Mouse (Mus musculus): ENCODE data around the gene Alx1. TPM values are rescaled to one million over a fixed set of nuclear protein-coding genes. Genes with fewer than 3 reads are reported as not detected.

Gene Alx1
- polyA plus RNA-seq, 1 experiment = not detected

- TF ChIP-seq CTCF (IDR thresholded peaks at IDR 0.05; ENCODE audit: extremely low read depth, insufficient read depth, insufficient read length, insufficient replicate concordance) (no peak), POLR2A (IDR thresholded peaks at IDR 0.05; ENCODE audit: low read depth, low read length) (no peak)
- WGBS = 5% methylated on average over 23 of the region's 23 CpGs
- Histone ChIP-seq H3K4me1 (ENCODE audit: control insufficient read depth, insufficient read depth, insufficient read length) (no peaks in the 10 kb centered on the region; the same call in 1 of the 2 replicates), H3K36me3 (ENCODE audit: control insufficient read depth, insufficient read depth, low read length) (no peaks in the 10 kb centered on the region), H3K4me3 (ENCODE audit: extremely low read depth, insufficient read depth, insufficient read length) (no peak overlapping the region), H3K27me3 (ENCODE audit: control insufficient read depth, insufficient read depth, low read length) (peaks cover 24% of the 10 kb centered on the region), H3K27ac (ENCODE audit: insufficient read depth, low read length) (no peak overlapping the region)
- DNase-seq (ENCODE audit: low read depth in 1 of 2, low spot score in 2 of 2) = no peak
These were observed 784 bp downstream of the Alx1 start for GRCm38 (mm10) chr10:103029132-103029729.

DNA sequence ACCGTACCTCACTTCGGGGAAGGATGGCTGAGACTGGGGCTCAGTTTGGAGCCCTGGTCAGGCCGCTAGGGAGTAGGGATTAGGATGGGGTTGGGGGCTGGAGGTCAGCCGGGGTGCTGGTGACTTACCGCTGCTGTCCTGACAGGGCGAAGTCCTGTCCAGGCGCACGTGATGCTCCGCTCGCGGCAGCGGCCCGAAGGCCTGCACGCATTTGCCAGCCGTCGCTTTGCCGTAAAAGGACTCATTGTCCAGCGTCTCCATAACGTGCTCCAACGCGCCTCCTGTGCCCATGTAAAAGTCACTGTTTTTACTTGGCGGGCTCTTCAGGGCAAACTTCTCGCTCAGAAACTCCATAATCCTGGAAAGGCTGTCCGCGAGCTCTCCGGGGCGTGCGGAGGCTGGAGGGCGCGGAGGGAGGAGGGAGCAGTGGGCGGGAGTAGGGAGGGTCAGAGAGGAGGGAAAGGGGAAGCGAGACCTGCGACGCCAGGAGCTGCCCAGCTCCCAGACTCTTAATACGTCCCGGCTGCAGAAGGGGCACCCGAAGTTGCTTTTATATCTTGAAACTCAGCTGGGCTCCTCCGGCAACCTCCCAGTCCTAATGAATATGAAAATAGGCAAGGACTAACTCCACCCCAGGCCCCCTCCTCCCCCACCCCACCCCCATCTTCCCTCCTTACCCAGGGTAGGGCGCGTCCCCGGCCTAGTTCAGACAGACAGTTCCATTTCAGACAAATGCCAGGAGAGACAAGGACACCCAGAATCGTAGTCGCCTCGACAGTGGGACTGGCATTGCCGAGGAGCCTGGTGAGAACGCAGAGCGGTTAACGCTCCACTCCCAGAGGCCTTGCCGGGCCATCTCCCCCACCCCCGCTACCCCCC, 1.5 kb downstream of the Alx1 start:
- H3K4me3 ChIP-seq (ENCODE audit: extremely low read depth, insufficient read depth, insufficient read length) = no peak overlapping the region
- H3K27me3 ChIP-seq (ENCODE audit: control insufficient read depth, insufficient read depth, low read length) = peaks cover 24% of the 10 kb centered on the region
- H3K36me3 ChIP-seq (ENCODE audit: control insufficient read depth, insufficient read depth, low read length) = no peaks in the 10 kb centered on the region
- WGBS = 4% methylated on average over 50 of the region's 50 CpGs
- DNase-seq (ENCODE audit: low read depth in 1 of 2, low spot score in 2 of 2) = no peak
- H3K27ac ChIP-seq (ENCODE audit: insufficient read depth, low read length) = no peak overlapping the region
- no peak for TF ChIP-seq POLR2A (IDR thresholded peaks at IDR 0.05; ENCODE audit: low read depth, low read length)
- TF ChIP-seq CTCF (IDR thresholded peaks at IDR 0.05; ENCODE audit: extremely low read depth, insufficient read depth, insufficient read length, insufficient replicate concordance) = no peak
- no peaks in the 10 kb centered on the region; the same call in 1 of the 2 replicates for H3K4me1 ChIP-seq (ENCODE audit: control insufficient read depth, insufficient read depth, insufficient read length)

DNA sequence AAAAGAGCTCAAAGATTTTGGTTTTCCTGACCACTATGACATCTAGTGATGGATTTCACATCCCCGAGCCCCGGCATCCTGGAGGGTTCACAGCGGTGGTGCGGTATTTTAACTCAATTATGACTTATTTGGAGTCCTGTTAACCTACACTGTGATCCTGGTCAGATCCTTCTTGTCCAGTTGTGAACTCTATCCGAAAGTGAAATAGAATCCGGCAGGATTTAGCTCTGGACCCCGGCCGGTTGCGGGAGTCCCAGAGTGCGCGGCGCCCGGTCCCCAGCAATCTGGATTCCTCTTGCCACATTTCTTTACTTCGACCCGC, 2.1 kb downstream of the Alx1 start:
- TF ChIP-seq POLR2A (IDR thresholded peaks at IDR 0.05; ENCODE audit: low read depth, low read length) (no peak), CTCF (IDR thresholded peaks at IDR 0.05; ENCODE audit: extremely low read depth, insufficient read depth, insufficient read length, insufficient replicate concordance) (no peak)
- DNase-seq (ENCODE audit: low read depth in 1 of 2, low spot score in 2 of 2) = no peak
- Histone ChIP-seq H3K4me1 (ENCODE audit: control insufficient read depth, insufficient read depth, insufficient read length) (no peaks in the 10 kb centered on the region; the same call in 1 of the 2 replicates), H3K36me3 (ENCODE audit: control insufficient read depth, insufficient read depth, low read length) (no peaks in the 10 kb centered on the region), H3K4me3 (ENCODE audit: extremely low read depth, insufficient read depth, insufficient read length) (no peak overlapping the region), H3K27me3 (ENCODE audit: control insufficient read depth, insufficient read depth, low read length) (peaks cover 24% of the 10 kb centered on the region), H3K27ac (ENCODE audit: insufficient read depth, low read length) (no peak overlapping the region)
- 8% methylated on average over 15 of the region's 15 CpGs for WGBS

- DNase-seq (ENCODE audit: low read depth in 1 of 2, low spot score in 2 of 2) = no peak
- Histone ChIP-seq H3K27ac (ENCODE audit: insufficient read depth, low read length) (no peak overlapping the region), H3K4me3 (ENCODE audit: extremely low read depth, insufficient read depth, insufficient read length) (no peak overlapping the region), H3K4me1 (ENCODE audit: control insufficient read depth, insufficient read depth, insufficient read length) (no peaks in the 10 kb centered on the region; the same call in 1 of the 2 replicates), H3K27me3 (ENCODE audit: control insufficient read depth, insufficient read depth, low read length) (peaks cover 24% of the 10 kb centered on the region), H3K36me3 (ENCODE audit: control insufficient read depth, insufficient read depth, low read length) (no peaks in the 10 kb centered on the region)
- TF ChIP-seq POLR2A (IDR thresholded peaks at IDR 0.05; ENCODE audit: low read depth, low read length) (no peak), CTCF (IDR thresholded peaks at IDR 0.05; ENCODE audit: extremely low read depth, insufficient read depth, insufficient read length, insufficient replicate concordance) (no peak)
- WGBS = 6% methylated on average over 20 of the region's 20 CpGs
These were observed 2.6 kb downstream of the Alx1 start for GRCm38 (mm10) chr10:103027226-103027930.

DNA sequence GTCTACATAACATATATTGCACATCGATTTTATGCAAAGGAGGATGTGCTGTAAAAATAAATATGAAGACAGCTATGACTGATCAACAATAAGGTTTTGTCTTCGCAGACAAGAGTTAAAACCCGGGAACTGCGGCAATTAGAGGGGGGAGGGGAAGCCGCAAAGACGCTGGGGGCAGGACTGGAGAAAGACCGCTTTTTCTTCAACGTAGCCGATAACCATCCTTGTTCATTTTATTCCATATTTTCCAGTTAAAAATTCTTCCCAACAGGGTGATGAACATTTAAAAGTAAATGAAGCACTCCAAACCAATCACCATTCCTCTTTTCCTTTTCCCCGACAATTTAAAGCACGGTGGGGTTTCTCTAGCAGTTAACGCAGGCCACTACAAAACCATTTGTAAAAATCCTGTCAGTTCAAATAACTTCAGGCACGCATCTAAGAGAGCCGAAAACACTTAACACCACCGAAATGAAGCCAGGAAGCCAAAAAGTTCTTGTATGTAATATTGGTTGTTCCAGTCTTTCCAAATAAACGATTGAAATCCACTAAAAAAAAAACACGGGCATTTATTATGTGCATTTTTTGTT, 3.3 kb downstream of the Alx1 start:
- H3K4me3 ChIP-seq (ENCODE audit: extremely low read depth, insufficient read depth, insufficient read length) = no peak overlapping the region
- H3K36me3 ChIP-seq (ENCODE audit: control insufficient read depth, insufficient read depth, low read length) = no peaks in the 10 kb centered on the region
- H3K27ac ChIP-seq (ENCODE audit: insufficient read depth, low read length) = no peak overlapping the region
- DNase-seq (ENCODE audit: low read depth in 1 of 2, low spot score in 2 of 2) = no peak
- peaks cover 24% of the 10 kb centered on the region for H3K27me3 ChIP-seq (ENCODE audit: control insufficient read depth, insufficient read depth, low read length)
- WGBS = 4% methylated on average over 17 of the region's 17 CpGs
- no peaks in the 10 kb centered on the region; the same call in 1 of the 2 replicates for H3K4me1 ChIP-seq (ENCODE audit: control insufficient read depth, insufficient read depth, insufficient read length)
- TF ChIP-seq POLR2A (IDR thresholded peaks at IDR 0.05; ENCODE audit: low read depth, low read length) (no peak), CTCF (IDR thresholded peaks at IDR 0.05; ENCODE audit: extremely low read depth, insufficient read depth, insufficient read length, insufficient replicate concordance) (no peak)

DNA sequence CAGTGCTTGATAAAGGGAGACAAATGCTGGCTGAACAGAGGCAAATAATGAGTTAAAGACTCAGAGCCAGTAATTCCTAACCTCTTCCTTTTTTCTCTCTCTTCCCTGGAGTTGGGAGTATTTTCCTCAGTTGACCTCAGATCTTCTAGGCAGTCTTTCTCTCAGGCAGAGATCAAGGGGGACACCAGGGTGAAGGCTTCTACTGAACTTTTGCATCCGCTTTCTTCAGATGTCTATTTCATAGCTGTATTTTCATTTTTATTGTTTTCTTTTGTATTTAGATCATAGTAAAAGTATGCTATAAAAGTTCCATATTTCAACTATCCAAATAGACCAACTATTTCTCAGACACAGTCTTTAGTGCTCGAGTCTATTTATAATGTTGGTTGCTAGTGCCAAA, 27.5 kb downstream of the Alx1 start:
- WGBS = 76% methylated on average over 2 of the region's 2 CpGs

More for the DNA sequence above, 27.5 kb downstream of the Alx1 start:
- Histone ChIP-seq H3K4me3 (ENCODE audit: extremely low read depth, insufficient read depth, insufficient read length) (no peak overlapping the region), H3K27ac (ENCODE audit: insufficient read depth, low read length) (no peak overlapping the region), H3K36me3 (ENCODE audit: control insufficient read depth, insufficient read depth, low read length) (no peaks in the 10 kb centered on the region), H3K4me1 (ENCODE audit: control insufficient read depth, insufficient read depth, insufficient read length) (no peaks in the 10 kb centered on the region), H3K27me3 (ENCODE audit: control insufficient read depth, insufficient read depth, low read length) (no peaks in the 10 kb centered on the region)
- no peak for DNase-seq (ENCODE audit: low read depth in 1 of 2, low spot score in 2 of 2)
- TF ChIP-seq POLR2A (IDR thresholded peaks at IDR 0.05; ENCODE audit: low read depth, low read length) = no peak
- TF ChIP-seq CTCF (IDR thresholded peaks at IDR 0.05; ENCODE audit: extremely low read depth, insufficient read depth, insufficient read length, insufficient replicate concordance) = no peak
